Mouse (Mus musculus) liver, postnatal 0 days (tissue): ENCODE measurements around the gene Thada. TPM values are rescaled to one million over a fixed set of nuclear protein-coding genes. Genes with fewer than 3 reads are reported as not detected.

Source experiments
- ATAC-seq: fragments of 200-750 bp; cut with Nextera tagmentation; 2 replicates; pipeline ENCODE4 v1.8.0; 2017; ENCODE audit warnings: mild to moderate bottlenecking, moderate library complexity
- DNase-seq: peaks from one replicate; pipeline ENCODE4 v3.0.0-alpha.2; 2016
- H3K27ac ChIP-seq: fragments of 300-500 bp; sonication (generic); 2 replicates; pipeline ENCODE4 v1.5.1; 2014; ENCODE audit warnings: antibody characterized with exemption, moderate library complexity, mild to moderate bottlenecking, low read depth
- H3K27me3 ChIP-seq: fragments of 300-500 bp; sonication (generic); 2 replicates; pipeline ENCODE4 v1.6.1; 2014; ENCODE audit warnings: low read length, control low read depth, mixed read lengths; ENCODE audit not compliant: insufficient read depth
- H3K36me3 ChIP-seq: fragments of 300-500 bp; sonication (generic); replicated peaks from 2 replicates; pipeline ENCODE4 v1.6.1; 2014; ENCODE audit warnings: mild to moderate bottlenecking, control low read depth, low read length, moderate library complexity, mixed read lengths; ENCODE audit not compliant: insufficient read depth
- H3K4me1 ChIP-seq: fragments of 300-500 bp; sonication (generic); 2 replicates; pipeline ENCODE4 v1.6.1; 2014; ENCODE audit warnings: antibody characterized with exemption, mild to moderate bottlenecking, control low read depth; ENCODE audit not compliant: insufficient read depth
- H3K4me2 ChIP-seq: fragments of 300-500 bp; sonication (generic); 2 replicates; pipeline ENCODE4 v1.6.1; 2014; ENCODE audit warnings: low read depth, mild to moderate bottlenecking, low read length, moderate library complexity, mixed read lengths
- H3K4me3 ChIP-seq: fragments of 300-500 bp; sonication (generic); 2 replicates; pipeline ENCODE4 v1.5.1; 2014; ENCODE audit warnings: low read depth, low read length
- H3K9ac ChIP-seq: fragments of 300-500 bp; sonication (generic); replicated peaks from 2 replicates; pipeline ENCODE4 v1.6.1; 2014; ENCODE audit warnings: mild to moderate bottlenecking, moderate library complexity
- H3K9me3 ChIP-seq: fragments of 300-500 bp; sonication (generic); 2 replicates; pipeline ENCODE4 v1.6.1; 2016; ENCODE audit warnings: mild to moderate bottlenecking, control low read depth, low read length, mixed read lengths
- CTCF ChIP-seq: sonication (generic); IDR thresholded peaks from 2 replicates; pipeline ENCODE4 v1.5.1; 2016; ENCODE audit warnings: antibody characterized with exemption, low read depth
- EP300 ChIP-seq: IDR thresholded peaks from 2 replicates; pipeline ENCODE4 v1.6.1; 2016; ENCODE audit warnings: antibody characterized with exemption, low read depth, mild to moderate bottlenecking
- WGBS: fragments of 180-500 bp; shearing (Covaris S2); extraction: QIAGEN DNeasy Blood & Tissue Kit; methylation state at CpG from one replicate; pipeline ENCODE4 v1.1.7; 2014; ENCODE audit not compliant: insufficient replicate concordance; 5-methylcytosine and 5-hydroxymethylcytosine counted together
- polyA plus RNA-seq: library from polyadenylated mRNA; unstranded; fragments of >200 nt; fragmentation: Nextera tagmentation; extraction: Ambion mirVana; gene quantifications from 2 replicates; pipeline ENCODE4 v1.2.1, GENCODE M21; 2015

The Thada gene
- polyA plus RNA-seq, 1 experiment from 2014 or later = 1.2 TPM

DNA sequence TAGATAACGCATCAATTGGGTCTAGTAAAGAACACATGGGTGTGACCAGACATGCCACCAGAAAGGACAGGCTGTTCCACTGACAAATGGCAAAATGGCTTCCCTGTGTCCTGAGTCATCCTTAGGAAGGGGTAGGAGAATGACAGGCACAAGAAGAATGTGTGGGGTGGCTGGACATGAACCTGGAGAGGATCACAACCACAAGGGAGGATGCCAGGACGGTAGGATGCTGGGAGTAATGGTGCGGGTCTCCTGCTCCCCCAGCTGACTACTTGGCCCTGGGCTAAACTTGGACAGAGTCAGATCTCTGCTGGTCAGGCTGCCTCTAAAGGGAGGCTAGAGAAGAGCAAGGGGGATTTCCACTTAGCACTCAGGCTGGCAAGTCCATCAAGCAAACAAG is 270.2 kb downstream of the Thada start:
- Histone ChIP-seq H3K27me3 (no peaks in the 10 kb centered on the region), H3K36me3 (peaks cover 10% of the 10 kb centered on the region), H3K4me2 (no peak overlapping the region), H3K9me3 (no peaks in the 10 kb centered on the region), H3K27ac (no peak overlapping the region), H3K4me1 (peaks cover 7% of the 10 kb centered on the region), H3K4me3 (no peak overlapping the region), H3K9ac (no peak overlapping the region)
- TF ChIP-seq CTCF (no peak), EP300 (no peak)
- DNase-seq = no peak
- 86% methylated on average over 3 of the region's 3 CpGs for WGBS
- no peak for ATAC-seq

DNA sequence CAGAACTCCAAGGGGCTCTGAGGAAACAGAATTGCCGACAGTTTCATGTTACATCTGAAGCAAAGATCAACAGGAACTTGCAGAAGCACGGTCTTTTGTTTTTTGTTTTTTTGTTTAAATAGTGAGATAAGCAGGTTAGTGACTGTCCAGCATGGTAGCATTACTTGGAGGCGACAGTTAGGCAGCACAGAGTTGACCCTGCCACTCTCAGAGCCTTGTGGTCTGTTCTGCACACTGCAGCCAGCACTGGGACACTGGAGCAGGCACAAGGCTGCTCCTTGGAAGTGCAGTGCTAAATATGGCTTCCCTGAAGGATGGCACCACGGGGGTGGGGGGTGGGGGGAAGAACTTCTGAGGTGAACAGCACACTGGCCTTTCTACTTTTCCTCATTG is 271.0 kb downstream of the Thada start:
- DNase-seq (no peak), ATAC-seq (no peak)
- H3K27ac ChIP-seq = no peak overlapping the region
- H3K4me3 ChIP-seq = no peak overlapping the region
- H3K4me2 ChIP-seq = no peak overlapping the region
- H3K4me1 ChIP-seq = peaks cover 5% of the 10 kb centered on the region
- no peaks in the 10 kb centered on the region for H3K27me3 ChIP-seq
- H3K9ac ChIP-seq = no peak overlapping the region
- TF ChIP-seq EP300 = no peak
- no peak for TF ChIP-seq CTCF
- 29% methylated on average over 4 of the region's 4 CpGs for WGBS
- H3K36me3 ChIP-seq = peaks cover 10% of the 10 kb centered on the region
- H3K9me3 ChIP-seq = no peaks in the 10 kb centered on the region

GRCm38 (mm10) chr17:84194282-84195002 is 271.6 kb downstream of the Thada start:
- ATAC-seq = no peak
- no peak overlapping the region for H3K4me2 ChIP-seq
- no peak overlapping the region for H3K4me3 ChIP-seq
- H3K4me1 ChIP-seq = peaks cover 9% of the 10 kb centered on the region
- H3K27me3 ChIP-seq = no peaks in the 10 kb centered on the region
- H3K36me3 ChIP-seq = peaks cover 10% of the 10 kb centered on the region
- H3K9ac ChIP-seq = 0 out of 2 replicates have a peak overlapping the region, but pooled peaks have one; percentile 11
- DNase-seq = no peak
- H3K9me3 ChIP-seq = no peaks in the 10 kb centered on the region
- WGBS = 55% methylated on average over 4 of the region's 4 CpGs
- no peak for TF ChIP-seq EP300
- no peak overlapping the region for H3K27ac ChIP-seq

- Histone ChIP-seq H3K9ac (no peak overlapping the region), H3K36me3 (peaks cover 10% of the 10 kb centered on the region), H3K9me3 (no peaks in the 10 kb centered on the region), H3K27me3 (no peaks in the 10 kb centered on the region), H3K4me3 (no peak overlapping the region), H3K4me2 (no peak overlapping the region), H3K4me1 (peaks cover 18% of the 10 kb centered on the region), H3K27ac (no peak overlapping the region)
- ATAC-seq = no peak
- DNase-seq = no peak
- 88% methylated on average over 9 of the region's 9 CpGs for WGBS
- no peak for TF ChIP-seq CTCF
- TF ChIP-seq EP300 = no peak
These were observed 272.6 kb downstream of the Thada start for GRCm38 (mm10) chr17:84193411-84193810.

DNA sequence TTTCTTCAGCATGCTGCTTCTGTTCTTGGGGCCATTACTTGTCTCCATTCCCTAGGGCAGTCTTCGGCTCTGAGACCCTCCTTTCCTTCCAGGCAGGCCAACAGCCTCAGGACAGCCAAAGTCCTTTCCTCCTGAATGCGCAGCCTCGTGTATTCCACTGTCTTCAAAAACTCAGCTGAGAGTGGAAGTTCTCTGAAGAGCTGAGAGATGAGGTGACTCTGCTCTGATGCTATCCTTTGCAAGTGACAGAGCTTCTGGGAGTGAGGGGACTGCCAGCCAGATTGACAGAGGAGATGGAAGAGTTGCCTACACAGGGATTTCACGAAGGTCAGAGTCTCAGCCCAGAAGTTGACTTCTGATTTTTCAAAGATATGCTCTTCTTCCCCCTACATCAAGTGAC is 274.1 kb downstream of the Thada start:
- H3K9ac ChIP-seq = no peak overlapping the region
- 86% methylated on average over 4 of the region's 4 CpGs for WGBS
- peaks cover 18% of the 10 kb centered on the region for H3K4me1 ChIP-seq
- no peak overlapping the region for H3K27ac ChIP-seq
- no peak for ATAC-seq
- H3K36me3 ChIP-seq = peaks cover 10% of the 10 kb centered on the region
- TF ChIP-seq EP300 = no peak
- TF ChIP-seq CTCF = no peak
- no peak overlapping the region for H3K4me3 ChIP-seq
- no peak for DNase-seq
- no peaks in the 10 kb centered on the region for H3K9me3 ChIP-seq
- no peak overlapping the region for H3K4me2 ChIP-seq
- H3K27me3 ChIP-seq = no peaks in the 10 kb centered on the region

GRCm38 (mm10) chr17:84190885-84191284 is 275.1 kb downstream of the Thada start:
- Histone ChIP-seq H3K9ac (no peak overlapping the region), H3K4me3 (no peak overlapping the region), H3K4me2 (no peak overlapping the region), H3K27ac (no peak overlapping the region), H3K9me3 (no peaks in the 10 kb centered on the region), H3K4me1 (peaks cover 24% of the 10 kb centered on the region), H3K27me3 (no peaks in the 10 kb centered on the region), H3K36me3 (peaks cover 21% of the 10 kb centered on the region)
- TF ChIP-seq CTCF (peak; percentile 96), EP300 (no peak)
- peak; percentile 91 for DNase-seq
- 20% methylated on average over 8 of the region's 8 CpGs for WGBS
- no peak for ATAC-seq
